Mouse (Mus musculus): ENCODE results near the gene Psenen. TPM values are rescaled to one million over a fixed set of nuclear protein-coding genes. Genes with fewer than 3 reads are reported as not detected.

The Psenen gene
- total RNA-seq (2021) (10 to 100 TPM; 75.6 to 85.7 TPM), polyA plus RNA-seq (2012; rRNA removed) (109 and 124 TPM in 2 replicates)
- long read RNA-seq, transcript Psenen-201 (4 exons, 708 nt) = major isoform, 36 of 41 reads
- long read RNA-seq, partial matches to known transcripts = 1 of 41 reads
- long read RNA-seq, other reads (novel, unspliced or antisense) = 3 of 41 reads

DNA sequence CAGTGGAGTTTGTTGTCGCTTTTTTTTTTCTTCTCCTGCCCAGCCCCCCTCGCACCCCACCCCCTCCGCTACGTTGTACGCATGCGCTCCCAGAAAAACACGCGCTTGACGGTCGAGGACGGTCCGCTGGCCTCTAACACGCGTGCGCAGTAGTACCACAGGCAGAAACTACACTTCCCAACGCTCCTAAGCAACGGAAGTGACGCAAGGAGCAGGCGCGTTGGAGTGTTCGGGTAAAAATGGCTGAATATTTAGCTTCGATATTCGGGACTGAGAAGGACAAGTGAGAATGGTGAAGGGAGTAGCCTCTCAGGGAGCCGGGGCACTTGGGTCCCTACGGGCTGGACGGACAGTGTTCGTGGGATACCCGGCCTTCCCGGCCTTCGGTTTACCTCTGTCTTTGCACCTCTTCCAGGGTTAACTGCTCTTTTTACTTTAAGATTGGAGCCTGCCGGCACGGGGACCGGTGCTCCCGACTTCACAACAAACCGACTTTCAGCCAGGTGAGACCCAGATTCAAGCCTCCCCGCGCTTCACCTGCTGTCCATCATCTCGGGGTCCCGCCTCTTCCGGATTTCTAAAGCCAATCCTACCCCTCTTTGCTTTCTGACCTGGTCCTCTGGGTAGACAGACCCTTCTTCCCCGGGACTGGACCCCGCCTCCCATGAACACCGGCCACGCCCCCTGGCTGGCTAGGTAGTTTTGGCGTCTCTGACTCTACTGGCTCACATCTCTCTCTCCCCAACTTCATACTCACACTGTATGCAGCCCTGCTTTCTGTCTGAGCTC lies at the start of gene Psenen, which contains the start of the genes U2af1l4 and Gm49396:
TSS of gene Psenen (minus strand) at position 511 of the 789 bp plus-strand sequence.
TSS of gene U2af1l4 (plus strand) at position 185 of the 789 bp plus-strand sequence.
TSS of gene Gm49396 (plus strand) at position 228 of the 789 bp plus-strand sequence.
- peak within 1 kb of the TSS; percentile 72 for H3K9ac ChIP-seq (ENCODE audit: low read depth, low read length)
- intact Hi-C loops (cut with DNase I) = loop anchor here (1.0 kb wide), 1 partner anchor 25 kb away; the partner anchor contains the start of gene Kmt2b
- TF ChIP-seq EP300 (IDR thresholded peaks at IDR 0.05; ENCODE audit: insufficient read depth, low read depth, low read length) = peak; percentile 73
- TF ChIP-seq POLR2A (IDR thresholded peaks at IDR 0.05; ENCODE audit: insufficient read depth, low read depth, low read length) = peak; percentile 63; the same call in 1 of the 2 replicates
- no peak for TF ChIP-seq CTCF (IDR thresholded peaks at IDR 0.05)
- DNase-seq = peak; percentile 93 to 97
- H3K27ac ChIP-seq = peak within 1 kb of the TSS; percentile 99
- H3K36me3 ChIP-seq (ENCODE audit: control insufficient read depth, insufficient read depth, low read length) = no peaks in the 10 kb centered on the region
- WGBS = under 1% methylated on average over 45 of the region's 45 CpGs
- no peaks in the 10 kb centered on the region for H3K27me3 ChIP-seq (ENCODE audit: control insufficient read depth, insufficient read depth, low read length)
- H3K79me2 ChIP-seq (replicated peaks; ENCODE audit: control insufficient read depth, insufficient read depth, low read length) = no peaks in the 10 kb centered on the region
- peak within 1 kb of the TSS; percentile 71 for H3K4me3 ChIP-seq
- H3K4me1 ChIP-seq (ENCODE audit: control insufficient read depth, insufficient read depth, low read length) = peaks cover 5% of the 10 kb centered on the region

GRCm38 (mm10) chr7:30612654-30613402 lies 49.4 kb upstream of the Psenen start, which contains the start of gene Upk1a:
Gene Upk1a (minus strand): TSS chr7:30612847.
- TF ChIP-seq EP300 (IDR thresholded peaks at IDR 0.05; ENCODE audit: insufficient read depth, low read depth, low read length) (no peak), POLR2A (IDR thresholded peaks at IDR 0.05; ENCODE audit: insufficient read depth, low read depth, low read length) (no peak), CTCF (IDR thresholded peaks at IDR 0.05) (no peak)
- no peaks in the 10 kb centered on the region for H3K36me3 ChIP-seq (ENCODE audit: control insufficient read depth, insufficient read depth, low read length)
- DNase-seq = no peak
- intact Hi-C loops (cut with DNase I) = loop anchor here (1.0 kb wide), 1 partner anchor 24 kb away; no protein-coding TSS in a partner anchor
- no peak within 1 kb of the TSS for H3K27ac ChIP-seq
- WGBS = 77% methylated on average over 8 of the region's 8 CpGs
- H3K79me2 ChIP-seq (replicated peaks; ENCODE audit: control insufficient read depth, insufficient read depth, low read length) = no peaks in the 10 kb centered on the region
- no peak within 1 kb of the TSS for H3K4me3 ChIP-seq
- no peaks in the 10 kb centered on the region for H3K27me3 ChIP-seq (ENCODE audit: control insufficient read depth, insufficient read depth, low read length)
- H3K4me1 ChIP-seq (ENCODE audit: control insufficient read depth, insufficient read depth, low read length) = no peaks in the 10 kb centered on the region
- no peak within 1 kb of the TSS for H3K9ac ChIP-seq (ENCODE audit: low read depth, low read length)

GRCm38 (mm10) chr7:30610043-30610442 lies 46.6 kb upstream of the Psenen start:
- peak; percentile 49 to 71 for DNase-seq
- Histone ChIP-seq H3K4me1 (ENCODE audit: control insufficient read depth, insufficient read depth, low read length) (no peaks in the 10 kb centered on the region), H3K79me2 (replicated peaks; ENCODE audit: control insufficient read depth, insufficient read depth, low read length) (no peaks in the 10 kb centered on the region), H3K36me3 (ENCODE audit: control insufficient read depth, insufficient read depth, low read length) (no peaks in the 10 kb centered on the region), H3K27me3 (ENCODE audit: control insufficient read depth, insufficient read depth, low read length) (no peaks in the 10 kb centered on the region), H3K4me3 (no peak overlapping the region), H3K9ac (ENCODE audit: low read depth, low read length) (no peak overlapping the region), H3K27ac (peak overlapping the region; percentile 56)
- TF ChIP-seq POLR2A (IDR thresholded peaks at IDR 0.05; ENCODE audit: insufficient read depth, low read depth, low read length) = no peak
- no peak for TF ChIP-seq EP300 (IDR thresholded peaks at IDR 0.05; ENCODE audit: insufficient read depth, low read depth, low read length)
- no peak for TF ChIP-seq CTCF (IDR thresholded peaks at IDR 0.05)
- intact Hi-C loops (cut with DNase I) = no loop called here
- WGBS = 42% methylated on average over 7 of the region's 7 CpGs

DNA sequence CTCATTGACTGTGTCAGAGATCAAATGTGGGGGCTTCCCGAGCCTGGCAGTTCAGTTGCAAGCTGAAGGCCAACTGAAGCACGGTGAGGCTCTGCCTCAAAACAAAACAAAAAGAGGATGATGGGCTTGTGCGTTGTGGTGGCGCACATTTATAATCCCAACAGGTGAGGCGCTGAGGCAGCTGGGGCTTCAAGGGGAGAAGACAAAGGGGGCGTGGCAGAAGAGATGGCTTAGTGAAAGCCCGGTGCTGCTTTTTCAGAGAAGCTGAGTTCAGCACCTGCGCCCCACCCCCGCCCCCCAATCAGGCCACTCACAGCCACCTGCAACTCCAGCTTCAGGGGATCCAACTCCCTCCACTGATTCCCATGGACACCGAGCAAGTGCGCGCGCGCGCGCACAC lies 45.0 kb upstream of the Psenen start:
- no peak for TF ChIP-seq EP300 (IDR thresholded peaks at IDR 0.05; ENCODE audit: insufficient read depth, low read depth, low read length)
- intact Hi-C loops (cut with DNase I) = no loop called here
- Histone ChIP-seq H3K27me3 (ENCODE audit: control insufficient read depth, insufficient read depth, low read length) (no peaks in the 10 kb centered on the region), H3K9ac (ENCODE audit: low read depth, low read length) (no peak overlapping the region), H3K79me2 (replicated peaks; ENCODE audit: control insufficient read depth, insufficient read depth, low read length) (no peaks in the 10 kb centered on the region), H3K27ac (no peak overlapping the region), H3K36me3 (ENCODE audit: control insufficient read depth, insufficient read depth, low read length) (no peaks in the 10 kb centered on the region), H3K4me3 (no peak overlapping the region), H3K4me1 (ENCODE audit: control insufficient read depth, insufficient read depth, low read length) (no peaks in the 10 kb centered on the region)
- no peak for DNase-seq
- WGBS = 61% methylated on average over 16 of the region's 16 CpGs

DNA sequence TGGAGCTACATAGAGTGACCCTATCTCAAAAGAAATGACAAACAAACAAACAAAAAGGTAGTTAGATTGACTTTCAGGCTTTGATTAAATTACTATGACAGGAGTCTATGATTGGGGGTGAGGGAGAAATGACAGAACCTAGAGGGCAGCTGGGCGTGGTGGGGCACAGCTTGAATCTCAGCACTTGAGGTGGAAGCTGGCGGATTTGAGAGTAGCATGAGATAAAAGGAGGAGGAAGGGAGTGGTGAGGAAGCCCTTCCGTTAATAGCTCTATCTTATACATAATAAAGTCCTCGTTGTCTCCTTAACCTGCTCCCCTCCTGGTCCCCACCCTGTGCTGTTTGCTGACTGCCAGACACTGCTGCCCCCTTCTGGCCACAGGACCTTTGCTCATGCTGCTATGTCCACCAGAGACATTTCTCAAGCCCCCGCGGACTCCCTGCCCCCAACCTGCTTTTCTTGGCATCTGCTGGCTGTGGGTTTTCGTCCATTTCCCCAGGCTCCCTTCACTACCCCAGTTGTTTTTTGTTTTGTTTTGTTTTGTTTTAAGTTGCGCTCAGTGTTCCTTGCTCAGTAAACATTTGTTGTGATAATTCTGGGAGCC lies 44.4 kb upstream of the Psenen start:
- H3K36me3 ChIP-seq (ENCODE audit: control insufficient read depth, insufficient read depth, low read length) = no peaks in the 10 kb centered on the region
- DNase-seq = peak; percentile 39 to 62
- H3K4me3 ChIP-seq = no peak overlapping the region
- H3K27ac ChIP-seq = no peak overlapping the region
- H3K79me2 ChIP-seq (replicated peaks; ENCODE audit: control insufficient read depth, insufficient read depth, low read length) = no peaks in the 10 kb centered on the region
- intact Hi-C loops (cut with DNase I) = no loop called here
- H3K27me3 ChIP-seq (ENCODE audit: control insufficient read depth, insufficient read depth, low read length) = no peaks in the 10 kb centered on the region
- no peak overlapping the region for H3K9ac ChIP-seq (ENCODE audit: low read depth, low read length)
- H3K4me1 ChIP-seq (ENCODE audit: control insufficient read depth, insufficient read depth, low read length) = no peaks in the 10 kb centered on the region
- no peak for TF ChIP-seq POLR2A (IDR thresholded peaks at IDR 0.05; ENCODE audit: insufficient read depth, low read depth, low read length)
- peak; percentile 70 for TF ChIP-seq CTCF (IDR thresholded peaks at IDR 0.05)
- no peak for TF ChIP-seq EP300 (IDR thresholded peaks at IDR 0.05; ENCODE audit: insufficient read depth, low read depth, low read length)
- 24% methylated on average over 8 of the region's 8 CpGs for WGBS
